Comparison of ENCODE assay signal across 26 mouse cellular contexts in genomic region chr5:67629440-67629839, GRCm38 (mm10). TPM values are rescaled to one million over a fixed set of nuclear protein-coding genes. Genes with fewer than 3 reads are reported as not detected.
DNase-seq lines count a peak whose midpoint lies in the region; ATAC-seq and TF ChIP-seq lines count a peak whose summit lies in the region.
"Had no signal": no experiment of that assay in that cellular context is flagged by ENCODE, and none has a peak within 500 bp of the region (broad histone marks: within the 10 kb centered on the region; RNA-seq: fewer than 3 reads in every experiment).

No protein-coding gene starts in this region.

- H3K9me3 ChIP-seq in intestine, embryonic 14.5 days (ENCODE audit: control insufficient read depth, low read length): no peaks in the 10 kb centered on the region
- H3K9me3 ChIP-seq in intestine, embryonic 15.5 days: no peaks in the 10 kb centered on the region
- no peaks in the 10 kb centered on the region for H3K9me3 ChIP-seq in liver, embryonic 11.5 days (ENCODE audit: control insufficient read depth, low read length)
- H3K9me3 ChIP-seq in liver, embryonic 12.5 days (replicated peaks): no peaks in the 10 kb centered on the region
- no peaks in the 10 kb centered on the region for H3K9me3 ChIP-seq in stomach, embryonic 15.5 days
- H3K9me3 ChIP-seq in stomach, postnatal 0 days (ENCODE audit: control insufficient read depth, low read length): no peaks in the 10 kb centered on the region
- H3K9me3 ChIP-seq: embryonic facial prominence, embryonic 12.5 days; heart, embryonic 10.5 days; heart, embryonic 15.5 days; limb, embryonic 13.5 days; liver, embryonic 13.5 days; midbrain, embryonic 12.5 days had no signal

- no peak overlapping the region for H3K4me3 ChIP-seq in intestine, embryonic 14.5 days (ENCODE audit: low read depth, low read length)
- H3K4me3 ChIP-seq in intestine, embryonic 15.5 days (replicated peaks): no peak overlapping the region
- no peak overlapping the region for H3K4me3 ChIP-seq in liver, embryonic 11.5 days (ENCODE audit: low read depth, low read length)
- no peak overlapping the region for H3K4me3 ChIP-seq in liver, embryonic 12.5 days
- H3K4me3 ChIP-seq in stomach, embryonic 15.5 days (replicated peaks): no peak overlapping the region
- H3K4me3 ChIP-seq in stomach, postnatal 0 days (ENCODE audit: low read depth, low read length): no peak overlapping the region
- H3K4me3 ChIP-seq: embryonic facial prominence, embryonic 12.5 days; heart, embryonic 10.5 days; heart, embryonic 15.5 days; limb, embryonic 13.5 days; liver, embryonic 13.5 days; midbrain, embryonic 12.5 days had no signal

- ATAC-seq in intestine, embryonic 14.5 days (replicated peaks; ENCODE audit: low FRiP score, low TSS enrichment, low read depth): no peak
- no peak for ATAC-seq in intestine, embryonic 15.5 days
- ATAC-seq in liver, embryonic 11.5 days (replicated peaks; ENCODE audit: low FRiP score): 0 out of 2 replicates have a peak, but pooled peaks have one; percentile 36
- no peak for ATAC-seq in liver, embryonic 12.5 days
- no peak for ATAC-seq in stomach, embryonic 15.5 days (ENCODE audit: insufficient read depth, low FRiP score, low read depth)
- no peak for ATAC-seq in stomach, postnatal 0 days (ENCODE audit: low FRiP score, low TSS enrichment)
- ATAC-seq: CD4-positive, CD25-positive, alpha-beta regulatory T cell, adult 4 months; forebrain, embryonic 14.5 days; intestine, embryonic 16.5 days had no signal

- no peak for TF ChIP-seq CTCF in stomach, postnatal 0 days (IDR thresholded peaks at IDR 0.05; ENCODE audit: low read depth)

- no peak overlapping the region for H3K27ac ChIP-seq in intestine, embryonic 14.5 days (ENCODE audit: low read depth)
- no peak overlapping the region for H3K27ac ChIP-seq in intestine, embryonic 15.5 days
- H3K27ac ChIP-seq in liver, embryonic 11.5 days (ENCODE audit: low read depth, low read length): no peak overlapping the region
- no peak overlapping the region for H3K27ac ChIP-seq in liver, embryonic 12.5 days
- 0 out of 2 replicates have a peak overlapping the region, but pooled peaks have one; percentile 26 for H3K27ac ChIP-seq in stomach, embryonic 15.5 days
- no peak overlapping the region for H3K27ac ChIP-seq in stomach, postnatal 0 days (replicated peaks)
- H3K27ac ChIP-seq: embryonic facial prominence, embryonic 12.5 days; heart, embryonic 10.5 days; heart, embryonic 15.5 days; hindbrain, embryonic 14.5 days; limb, embryonic 13.5 days; liver, embryonic 13.5 days; midbrain, embryonic 12.5 days had no signal

- no peak overlapping the region for H3K9ac ChIP-seq in intestine, embryonic 14.5 days (ENCODE audit: low read length)
- no peak overlapping the region for H3K9ac ChIP-seq in intestine, embryonic 15.5 days
- no peak overlapping the region for H3K9ac ChIP-seq in liver, embryonic 11.5 days (ENCODE audit: low read depth, low read length)
- H3K9ac ChIP-seq in liver, embryonic 12.5 days: no peak overlapping the region
- H3K9ac ChIP-seq in stomach, embryonic 15.5 days: no peak overlapping the region
- no peak overlapping the region for H3K9ac ChIP-seq in stomach, postnatal 0 days (ENCODE audit: low read length)
- H3K9ac ChIP-seq: embryonic facial prominence, embryonic 12.5 days; heart, embryonic 15.5 days; hindbrain, embryonic 14.5 days; limb, embryonic 13.5 days; liver, embryonic 13.5 days; midbrain, embryonic 12.5 days had no signal

- TF ChIP-seq EP300 in stomach, postnatal 0 days (optimal IDR thresholded peaks at IDR 0.05): no peak

- no peak overlapping the region for H3K4me2 ChIP-seq in intestine, embryonic 14.5 days (ENCODE audit: low read length)
- H3K4me2 ChIP-seq in intestine, embryonic 15.5 days (replicated peaks): no peak overlapping the region
- H3K4me2 ChIP-seq in liver, embryonic 11.5 days: no peak overlapping the region
- no peak overlapping the region for H3K4me2 ChIP-seq in liver, embryonic 12.5 days
- no peak overlapping the region for H3K4me2 ChIP-seq in stomach, embryonic 15.5 days
- no peak overlapping the region for H3K4me2 ChIP-seq in stomach, postnatal 0 days (replicated peaks; ENCODE audit: low read depth)
- H3K4me2 ChIP-seq: embryonic facial prominence, embryonic 12.5 days; heart, embryonic 15.5 days; hindbrain, embryonic 14.5 days; limb, embryonic 13.5 days; liver, embryonic 13.5 days; midbrain, embryonic 12.5 days had no signal

- no peaks in the 10 kb centered on the region for H3K36me3 ChIP-seq in intestine, embryonic 14.5 days (ENCODE audit: control insufficient read depth, insufficient read depth, low read length)
- H3K36me3 ChIP-seq in intestine, embryonic 15.5 days: no peaks in the 10 kb centered on the region
- H3K36me3 ChIP-seq in liver, embryonic 11.5 days (ENCODE audit: control insufficient read depth, insufficient read depth, low read length): no peaks in the 10 kb centered on the region
- peaks cover 54% of the 10 kb centered on the region for H3K36me3 ChIP-seq in liver, embryonic 12.5 days
- H3K36me3 ChIP-seq in stomach, embryonic 15.5 days: no peaks in the 10 kb centered on the region
- no peaks in the 10 kb centered on the region for H3K36me3 ChIP-seq in stomach, postnatal 0 days (ENCODE audit: control insufficient read depth, insufficient read depth, low read length)
- H3K36me3 ChIP-seq: embryonic facial prominence, embryonic 12.5 days; heart, embryonic 10.5 days; heart, embryonic 15.5 days; limb, embryonic 13.5 days; midbrain, embryonic 12.5 days had no signal

- 75% methylated on average over 7 of the region's 7 CpGs for WGBS in intestine, embryonic 14.5 days
- WGBS in intestine, embryonic 15.5 days: 75% methylated on average over 7 of the region's 7 CpGs
- 79% methylated on average over 7 of the region's 7 CpGs for WGBS in liver, embryonic 11.5 days
- 77% methylated on average over 7 of the region's 7 CpGs for WGBS in liver, embryonic 12.5 days (ENCODE audit: insufficient replicate concordance)
- WGBS in stomach, embryonic 15.5 days: 54% methylated on average over 7 of the region's 7 CpGs
- WGBS in stomach, postnatal 0 days: 68% methylated on average over 7 of the region's 7 CpGs

- no peaks in the 10 kb centered on the region for H3K27me3 ChIP-seq in intestine, embryonic 14.5 days (replicated peaks; ENCODE audit: control insufficient read depth, insufficient read depth, low read length)
- H3K27me3 ChIP-seq in intestine, embryonic 15.5 days (replicated peaks): no peaks in the 10 kb centered on the region
- H3K27me3 ChIP-seq in liver, embryonic 11.5 days (replicated peaks; ENCODE audit: control insufficient read depth, insufficient read depth, low read length): no peaks in the 10 kb centered on the region
- H3K27me3 ChIP-seq in liver, embryonic 12.5 days (replicated peaks): no peaks in the 10 kb centered on the region
- H3K27me3 ChIP-seq in stomach, embryonic 15.5 days (replicated peaks): no peaks in the 10 kb centered on the region
- no peaks in the 10 kb centered on the region for H3K27me3 ChIP-seq in stomach, postnatal 0 days (ENCODE audit: control insufficient read depth, insufficient read depth, low read length)
- H3K27me3 ChIP-seq: embryonic facial prominence, embryonic 12.5 days; heart, embryonic 15.5 days; liver, embryonic 13.5 days had no signal

- peak; percentile 48 for DNase-seq in intestine, embryonic 14.5 days (ENCODE audit: low spot score)
- DNase-seq in liver, embryonic 11.5 days (ENCODE audit: low spot score): no peak
- DNase-seq in stomach, postnatal 0 days (ENCODE audit: low spot score): no peak
- DNase-seq in Muller cell, postnatal 12 days (ENCODE audit: inconsistent ontology term): no peak
- DNase-seq: adrenal gland, postnatal 25 days; cerebellum, adult 11-12 months; cerebellum, adult 9-11 months; embryo, embryonic 11 days; gastrocnemius, postnatal 14 days; kidney, postnatal 14 days; liver, embryonic 13.5 days; lung, postnatal 36 days; right cerebral cortex, postnatal 25 days; thymus, postnatal 14 days had no signal

- H3K4me1 ChIP-seq in intestine, embryonic 14.5 days (replicated peaks; ENCODE audit: control insufficient read depth, insufficient read depth, low read length): peaks cover 3% of the 10 kb centered on the region; the same call in 1 of the 2 replicates
- no peaks in the 10 kb centered on the region for H3K4me1 ChIP-seq in intestine, embryonic 15.5 days (replicated peaks)
- peaks cover 7% of the 10 kb centered on the region for H3K4me1 ChIP-seq in liver, embryonic 11.5 days (replicated peaks; ENCODE audit: control insufficient read depth, insufficient read depth, low read length)
- peaks cover 6% of the 10 kb centered on the region for H3K4me1 ChIP-seq in liver, embryonic 12.5 days
- H3K4me1 ChIP-seq in stomach, embryonic 15.5 days: peaks cover 5% of the 10 kb centered on the region; the same call in 1 of the 2 replicates
- H3K4me1 ChIP-seq in stomach, postnatal 0 days (replicated peaks; ENCODE audit: control insufficient read depth, insufficient read depth): no peaks in the 10 kb centered on the region

RNA-seq across cellular contexts. Expression of gene Shisa3, which starts 21.8 kb away (rescaled TPM):
- 15.2 and 17.1 TPM in 2 replicates for polyA plus RNA-seq in intestine, embryonic 14.5 days (2014; fragmentation: Nextera tagmentation; extraction: Ambion mirVana)
- polyA plus RNA-seq in intestine, embryonic 15.5 days (2015; fragmentation: Nextera tagmentation; extraction: Ambion mirVana): 15.0 and 15.2 TPM in 2 replicates
- polyA plus RNA-seq in liver, embryonic 11.5 days (2014; fragmentation: Nextera tagmentation; extraction: Ambion mirVana): 20.8 and 22.1 TPM in 2 replicates
- 5.7 and 7.5 TPM in 2 replicates for polyA plus RNA-seq in liver, embryonic 12.5 days (2016; fragmentation: Nextera tagmentation; extraction: Ambion mirVana)
- 25.1 and 27.3 TPM in 2 replicates for polyA plus RNA-seq in stomach, embryonic 15.5 days (2015; fragmentation: Nextera tagmentation; extraction: Ambion mirVana)
- 13.7 and 14.5 TPM in 2 replicates for polyA plus RNA-seq in stomach, postnatal 0 days (2015; fragmentation: Nextera tagmentation; extraction: Ambion mirVana)
